Mouse (Mus musculus) lung, embryonic 16.5 days (tissue): ENCODE measurements around the gene Cdk5r1. TPM values are rescaled to one million over a fixed set of nuclear protein-coding genes. Genes with fewer than 3 reads are reported as not detected.

ENCODE experiments used
- ATAC-seq: fragments of 200-750 bp; cut with Nextera tagmentation; 2 replicates; pipeline ENCODE4 v1.8.0; 2017; ENCODE audit warnings: low read depth, mild to moderate bottlenecking, moderate library complexity
- H3K27ac ChIP-seq: fragments of 300-500 bp; sonication (generic); 2 replicates; pipeline ENCODE4 v1.5.1; 2014; ENCODE audit warnings: mild to moderate bottlenecking, control low read depth, low read length
- H3K27me3 ChIP-seq: fragments of 300-500 bp; sonication (generic); 2 replicates; pipeline ENCODE4 v1.6.1; 2014; ENCODE audit warnings: low read depth, low read length, mixed read lengths; ENCODE audit not compliant: control insufficient read depth, insufficient read depth
- H3K36me3 ChIP-seq: fragments of 300-500 bp; sonication (generic); 2 replicates; pipeline ENCODE4 v1.6.1; 2014; ENCODE audit warnings: low read length; ENCODE audit not compliant: control insufficient read depth, insufficient read depth
- H3K4me1 ChIP-seq: fragments of 300-500 bp; sonication (generic); replicated peaks from 2 replicates; pipeline ENCODE4 v1.6.1; 2014; ENCODE audit warnings: low read length, mixed read lengths; ENCODE audit not compliant: control insufficient read depth, insufficient read depth
- H3K4me2 ChIP-seq: fragments of 300-500 bp; sonication (generic); 2 replicates; pipeline ENCODE4 v1.6.1; 2014; ENCODE audit warnings: low read depth, low read length, control low read depth
- H3K4me3 ChIP-seq: fragments of 300-500 bp; sonication (generic); 2 replicates; pipeline ENCODE4 v1.5.1; 2014; ENCODE audit warnings: mild to moderate bottlenecking, low read length, control low read depth
- H3K9ac ChIP-seq: fragments of 300-500 bp; sonication (generic); 2 replicates; pipeline ENCODE4 v1.6.1; 2014; ENCODE audit warnings: low read length, control low read depth
- H3K9me3 ChIP-seq: fragments of 300-500 bp; sonication (generic); 2 replicates; pipeline ENCODE4 v1.6.1; 2016; ENCODE audit warnings: low read length; ENCODE audit not compliant: control insufficient read depth
- WGBS: fragments of 180-500 bp; shearing (Covaris S2); extraction: QIAGEN DNeasy Blood & Tissue Kit; methylation state at CpG from one replicate; pipeline ENCODE4 v1.1.7; 2014; 5-methylcytosine and 5-hydroxymethylcytosine counted together
- polyA plus RNA-seq: library from polyadenylated mRNA; unstranded; fragments of >200 nt; fragmentation: Nextera tagmentation; extraction: Ambion mirVana; gene quantifications from 2 replicates; pipeline ENCODE4 v1.2.1, GENCODE M21; 2015

Cdk5r1 gene
- polyA plus RNA-seq, 1 experiment from 2014 or later = 0.67 TPM

DNA sequence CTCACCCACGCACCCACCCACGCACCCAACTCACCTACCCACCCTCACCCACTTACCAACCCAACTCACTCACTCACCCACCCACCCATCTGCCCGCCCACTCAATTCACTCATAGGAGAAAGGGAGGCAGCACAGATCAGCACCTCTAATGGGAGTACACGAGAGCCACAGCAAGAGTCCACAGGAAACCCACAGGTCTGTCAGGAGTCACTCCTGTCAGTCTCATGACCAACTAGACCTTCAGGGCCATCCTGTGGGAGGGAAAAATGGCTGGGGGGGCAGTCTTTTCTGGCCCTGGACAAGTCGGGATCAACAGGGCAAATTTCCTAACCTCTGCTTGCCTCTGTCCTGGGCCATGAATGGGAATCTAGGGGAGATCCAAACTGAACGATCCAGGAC is 31.0 kb downstream of the Cdk5r1 start:
- no peak for ATAC-seq
- 83% methylated on average over 6 of the region's 6 CpGs for WGBS

DNA sequence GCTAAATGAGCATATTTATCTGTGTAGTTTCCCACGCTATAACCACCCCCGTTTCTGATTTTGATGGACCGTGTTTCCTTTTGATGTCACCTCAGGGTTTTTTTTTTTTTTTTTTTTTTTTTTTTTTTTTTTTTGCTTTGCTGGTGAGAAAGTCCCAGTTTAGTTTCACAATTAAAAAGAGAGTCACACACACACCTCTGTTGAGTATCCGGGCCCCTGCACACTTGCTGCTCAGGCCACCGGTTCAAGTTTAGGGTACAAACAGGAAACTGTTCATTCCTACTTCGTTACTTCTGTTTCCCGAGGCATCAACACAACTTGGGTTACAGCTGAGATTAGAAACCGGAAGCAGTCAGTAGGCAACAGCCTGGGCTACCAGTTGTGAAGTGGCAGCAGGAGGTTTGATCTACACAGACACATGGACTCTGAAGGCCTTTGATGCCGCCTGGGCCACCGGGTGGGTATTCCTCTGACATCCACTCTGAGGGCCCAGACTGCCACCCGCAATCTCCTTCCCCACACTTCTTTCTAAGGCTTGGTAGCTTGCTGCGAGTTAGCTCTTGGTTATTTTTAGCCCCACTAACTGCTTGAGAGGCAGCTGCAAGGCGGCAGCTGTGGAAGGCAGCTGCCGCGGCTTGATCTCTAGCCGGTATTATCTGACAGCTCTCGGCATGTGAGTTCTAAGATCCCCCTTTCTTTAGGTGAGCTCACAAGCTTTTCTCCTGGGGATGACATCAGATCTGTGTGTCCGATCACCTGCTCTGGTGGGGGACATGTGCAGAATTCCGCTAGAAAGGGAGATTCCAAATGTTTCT is 31.7 kb downstream of the Cdk5r1 start:
- Histone ChIP-seq H3K27ac (0 out of 2 replicates have a peak overlapping the region, but pooled peaks have one; percentile 9), H3K4me2 (no peak overlapping the region), H3K4me3 (no peak overlapping the region), H3K9me3 (no peaks in the 10 kb centered on the region), H3K36me3 (no peaks in the 10 kb centered on the region), H3K4me1 (peaks cover 8% of the 10 kb centered on the region), H3K9ac (no peak overlapping the region), H3K27me3 (no peaks in the 10 kb centered on the region)
- ATAC-seq = peak; percentile 42; the same call in 1 of the 2 replicates
- 32% methylated on average over 19 of the region's 19 CpGs for WGBS

More for the DNA sequence above, 31.0 kb downstream of the Cdk5r1 start:
- H3K27ac ChIP-seq = no peak overlapping the region
- peaks cover 8% of the 10 kb centered on the region for H3K4me1 ChIP-seq
- H3K36me3 ChIP-seq = no peaks in the 10 kb centered on the region
- H3K9me3 ChIP-seq = no peaks in the 10 kb centered on the region
- no peak overlapping the region for H3K9ac ChIP-seq
- no peak overlapping the region for H3K4me2 ChIP-seq
- H3K27me3 ChIP-seq = no peaks in the 10 kb centered on the region
- no peak overlapping the region for H3K4me3 ChIP-seq

DNA sequence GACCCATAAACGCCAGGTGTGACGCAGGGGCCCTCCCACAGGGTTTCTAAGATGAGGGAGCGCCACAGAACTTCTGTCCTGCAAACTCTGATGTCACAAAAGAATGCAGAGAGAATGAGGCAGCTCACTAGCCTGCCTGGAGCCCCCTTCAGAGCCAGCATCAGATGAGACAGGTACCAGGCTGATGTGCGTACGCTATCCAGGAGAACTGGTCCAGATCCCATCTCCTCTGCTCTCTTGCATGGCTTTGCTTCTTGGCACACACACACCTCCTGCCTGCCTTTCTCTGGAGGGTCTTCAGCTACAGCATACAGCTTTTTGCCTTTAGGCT is 32.3 kb downstream of the Cdk5r1 start:
- H3K4me3 ChIP-seq = no peak overlapping the region
- WGBS = 66% methylated on average over 5 of the region's 5 CpGs
- no peaks in the 10 kb centered on the region for H3K36me3 ChIP-seq
- no peak for ATAC-seq
- no peak overlapping the region for H3K9ac ChIP-seq
- no peaks in the 10 kb centered on the region for H3K27me3 ChIP-seq
- no peak overlapping the region for H3K27ac ChIP-seq
- H3K4me2 ChIP-seq = no peak overlapping the region
- H3K9me3 ChIP-seq = no peaks in the 10 kb centered on the region
- H3K4me1 ChIP-seq = peaks cover 8% of the 10 kb centered on the region

DNA sequence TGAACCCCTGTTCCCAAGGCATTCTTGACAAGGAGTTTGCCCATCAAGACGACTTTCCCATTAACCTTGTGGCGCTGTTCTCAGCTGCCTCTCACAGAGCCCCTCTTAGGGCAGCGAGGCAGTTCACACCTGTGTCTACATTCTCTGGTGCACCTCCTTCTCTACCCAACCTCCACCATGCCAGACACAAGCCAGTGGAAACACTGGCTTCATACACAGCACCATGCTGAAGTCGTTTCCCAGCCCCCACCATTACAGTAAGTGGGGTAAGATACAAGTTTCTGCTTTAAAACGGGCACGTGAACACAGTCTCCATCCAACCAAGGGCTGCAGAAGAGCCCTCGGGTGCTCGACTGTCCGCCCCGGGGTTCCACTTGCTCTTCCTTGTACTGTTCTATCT is 33.3 kb downstream of the Cdk5r1 start:
- WGBS = 69% methylated on average over 10 of the region's 10 CpGs
- no peak overlapping the region for H3K27ac ChIP-seq

DNA sequence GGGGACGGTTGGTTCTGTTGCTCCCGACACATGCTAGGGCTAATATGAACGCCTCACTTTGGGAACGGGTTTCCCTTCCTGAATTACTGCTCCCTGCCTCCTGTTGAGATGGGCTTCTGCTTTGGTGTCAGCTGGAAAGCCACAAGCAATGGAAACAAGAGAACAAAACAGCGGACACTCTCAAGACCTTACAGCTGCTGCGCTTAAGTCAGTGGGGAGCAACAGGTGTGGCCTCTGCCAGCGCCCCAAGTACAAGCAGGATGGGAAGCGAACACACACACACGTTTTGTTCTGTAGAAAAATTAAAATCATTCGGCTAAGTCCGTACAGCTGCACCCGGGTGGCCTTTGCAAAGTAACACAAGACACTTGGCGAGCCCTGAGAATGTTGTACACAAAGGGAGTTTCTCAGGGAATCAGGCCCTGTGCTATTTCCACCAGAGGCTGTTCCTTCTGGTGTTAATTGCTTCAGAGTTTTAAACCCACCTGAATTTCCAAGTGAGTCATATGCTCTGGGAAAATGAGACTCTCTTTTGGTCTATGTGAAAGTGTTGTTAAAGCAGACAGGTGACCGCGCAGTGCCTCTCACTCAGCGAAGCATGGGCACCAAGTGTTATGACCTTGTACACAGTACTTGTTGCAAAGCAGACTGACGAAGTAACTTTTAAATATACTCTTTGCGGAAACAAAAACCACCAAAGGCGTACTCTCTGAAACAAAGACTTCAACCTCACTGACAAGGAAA is 35.7 kb downstream of the Cdk5r1 start:
- WGBS = 79% methylated on average over 19 of the region's 19 CpGs
- Histone ChIP-seq H3K4me3 (no peak overlapping the region), H3K4me1 (peaks cover 8% of the 10 kb centered on the region), H3K36me3 (no peaks in the 10 kb centered on the region), H3K27ac (no peak overlapping the region), H3K9me3 (no peaks in the 10 kb centered on the region), H3K4me2 (no peak overlapping the region), H3K27me3 (no peaks in the 10 kb centered on the region), H3K9ac (no peak overlapping the region)
- ATAC-seq = no peak

More for the DNA sequence above, 33.3 kb downstream of the Cdk5r1 start:
- Histone ChIP-seq H3K4me1 (peaks cover 8% of the 10 kb centered on the region), H3K27me3 (no peaks in the 10 kb centered on the region), H3K9me3 (no peaks in the 10 kb centered on the region), H3K9ac (no peak overlapping the region), H3K4me2 (no peak overlapping the region), H3K36me3 (no peaks in the 10 kb centered on the region), H3K4me3 (no peak overlapping the region)
- no peak for ATAC-seq

DNA sequence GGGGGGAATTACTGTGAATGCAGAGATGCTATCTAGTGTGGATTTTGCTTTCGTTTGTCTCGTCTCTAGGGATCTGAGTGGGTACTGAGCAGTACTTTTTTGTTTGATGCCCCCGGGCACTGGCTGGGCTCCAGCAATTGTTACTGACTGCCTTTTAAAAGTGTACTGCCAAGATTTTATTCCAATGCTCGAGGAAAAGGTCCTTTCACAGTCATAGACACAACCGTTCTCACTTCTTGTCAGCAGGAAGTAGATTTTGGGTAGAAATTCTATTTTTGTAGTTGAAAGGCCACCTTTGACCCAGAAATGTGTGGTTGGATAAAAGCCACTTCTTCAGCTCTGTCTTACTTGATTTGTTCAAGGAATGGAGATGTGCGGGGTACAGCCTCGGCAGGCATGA is 37.0 kb downstream of the Cdk5r1 start:
- whole genome bisulfite sequencing = 39% methylated on average over 7 of the region's 7 CpGs
- no peak overlapping the region for H3K9ac ChIP-seq
- H3K27ac ChIP-seq = no peak overlapping the region
- no peak overlapping the region for H3K4me3 ChIP-seq
- ATAC-seq = no peak
- H3K4me1 ChIP-seq = peaks cover 5% of the 10 kb centered on the region
- no peaks in the 10 kb centered on the region for H3K36me3 ChIP-seq
- H3K9me3 ChIP-seq = no peaks in the 10 kb centered on the region
- no peaks in the 10 kb centered on the region for H3K27me3 ChIP-seq
- no peak overlapping the region for H3K4me2 ChIP-seq

DNA sequence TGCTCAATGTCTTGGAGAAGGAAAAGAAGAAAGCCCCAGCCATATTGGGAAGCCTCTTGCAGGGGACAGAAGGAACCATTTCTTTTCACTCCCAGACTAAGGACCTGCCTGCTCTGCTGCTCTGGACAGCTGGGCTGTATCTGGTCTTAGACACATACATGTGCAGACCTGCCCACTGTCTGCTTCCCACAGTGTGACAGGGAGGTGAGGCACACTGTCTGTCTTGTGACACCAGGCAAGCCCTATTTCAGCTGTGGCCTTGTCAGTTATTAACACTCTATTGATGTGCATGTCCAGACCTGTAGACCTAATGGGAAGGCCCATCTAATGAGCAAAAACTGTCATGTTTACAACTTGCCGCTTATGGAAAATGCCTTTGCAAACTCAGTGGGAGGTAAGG is 38.5 kb downstream of the Cdk5r1 start:
- ATAC-seq = no peak
- H3K9ac ChIP-seq = no peak overlapping the region
- H3K9me3 ChIP-seq = no peaks in the 10 kb centered on the region
- no peak overlapping the region for H3K27ac ChIP-seq
- no peaks in the 10 kb centered on the region for H3K4me1 ChIP-seq
- WGBS = 47% methylated on average over 1 of the region's 1 CpGs
- no peak overlapping the region for H3K4me3 ChIP-seq
- no peak overlapping the region for H3K4me2 ChIP-seq
- H3K36me3 ChIP-seq = no peaks in the 10 kb centered on the region
- no peaks in the 10 kb centered on the region for H3K27me3 ChIP-seq

DNA sequence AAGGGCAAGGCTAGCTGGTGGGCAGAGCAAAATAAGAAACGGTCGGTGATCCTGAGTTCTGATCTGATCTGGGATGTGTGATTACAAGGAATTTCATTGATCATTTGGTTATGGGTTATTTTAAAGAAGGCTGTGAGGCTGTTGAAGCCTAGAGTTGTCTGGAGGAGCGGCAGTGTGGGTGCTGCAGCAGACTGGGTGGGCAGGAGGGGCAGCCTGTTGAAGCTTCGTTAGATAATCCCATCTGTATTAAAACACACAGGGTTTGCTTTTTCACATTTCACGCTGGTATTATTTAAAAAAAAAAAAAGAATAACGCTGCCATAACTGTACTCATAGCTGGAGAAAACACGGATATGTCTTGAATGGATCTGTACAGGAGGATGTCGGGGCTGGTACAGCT is 39.1 kb downstream of the Cdk5r1 start:
- Histone ChIP-seq H3K36me3 (no peaks in the 10 kb centered on the region), H3K4me3 (no peak overlapping the region), H3K4me1 (no peaks in the 10 kb centered on the region), H3K27ac (no peak overlapping the region), H3K27me3 (no peaks in the 10 kb centered on the region), H3K4me2 (no peak overlapping the region), H3K9me3 (no peaks in the 10 kb centered on the region), H3K9ac (no peak overlapping the region)
- no peak for ATAC-seq
- WGBS = 77% methylated on average over 8 of the region's 8 CpGs

DNA sequence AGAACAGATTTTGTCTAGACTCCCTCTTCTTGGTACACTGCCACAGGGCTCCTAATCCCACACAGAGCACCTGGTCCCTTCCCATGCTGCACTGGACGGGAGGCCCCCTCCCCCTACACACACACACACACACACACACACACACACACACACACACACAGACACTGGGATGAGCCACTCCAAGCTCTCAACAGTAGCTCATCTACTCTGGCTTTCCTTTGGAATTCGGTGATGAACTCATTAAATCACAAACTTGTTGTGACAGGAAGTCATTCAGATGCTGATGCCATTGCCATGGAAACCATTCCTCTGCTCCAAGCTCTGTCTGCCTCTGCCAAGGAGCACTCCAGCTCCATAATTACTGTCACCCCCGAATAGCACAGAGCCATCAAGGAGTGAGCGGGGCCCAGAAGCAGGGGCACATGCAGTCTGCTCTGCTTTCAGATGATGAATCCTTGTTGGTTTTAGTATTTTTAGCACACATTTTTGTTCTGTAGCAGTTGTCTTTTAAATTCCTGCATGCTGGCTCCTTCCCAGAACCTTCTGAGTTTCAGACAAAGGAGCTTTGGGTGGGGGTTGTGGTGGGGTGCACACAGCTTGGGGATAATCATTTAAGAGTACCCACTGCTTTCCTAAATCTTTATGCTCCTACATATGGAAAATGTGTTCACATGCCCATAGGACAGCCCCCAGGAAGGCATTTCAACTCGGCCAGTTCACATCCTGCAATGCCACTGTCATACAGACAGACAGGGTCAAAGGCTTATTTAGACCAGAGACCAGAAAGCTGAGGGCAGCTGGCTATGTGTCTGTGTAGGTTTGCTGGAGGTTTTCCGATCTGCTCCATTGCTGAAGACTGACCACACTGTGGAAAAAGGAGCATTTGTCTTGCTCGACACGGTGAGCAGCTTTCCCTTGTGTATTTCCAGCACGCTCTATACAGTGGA is 41.9 kb downstream of the Cdk5r1 start:
- no peak overlapping the region for H3K27ac ChIP-seq
- H3K27me3 ChIP-seq = no peaks in the 10 kb centered on the region
- H3K4me3 ChIP-seq = no peak overlapping the region
- no peaks in the 10 kb centered on the region for H3K36me3 ChIP-seq
- H3K4me1 ChIP-seq = peaks cover 8% of the 10 kb centered on the region
- no peak for ATAC-seq
- no peaks in the 10 kb centered on the region for H3K9me3 ChIP-seq
- WGBS = 53% methylated on average over 9 of the region's 9 CpGs
- H3K9ac ChIP-seq = no peak overlapping the region
- no peak overlapping the region for H3K4me2 ChIP-seq
